Mouse (Mus musculus): Measurements from ENCODE around the gene Pcyt2. TPM values are rescaled to one million over a fixed set of nuclear protein-coding genes. Genes with fewer than 3 reads are reported as not detected.

Gene Pcyt2
- polyA plus RNA-seq (2012; rRNA removed), result 252 and 254 TPM in 2 replicates

DNA sequence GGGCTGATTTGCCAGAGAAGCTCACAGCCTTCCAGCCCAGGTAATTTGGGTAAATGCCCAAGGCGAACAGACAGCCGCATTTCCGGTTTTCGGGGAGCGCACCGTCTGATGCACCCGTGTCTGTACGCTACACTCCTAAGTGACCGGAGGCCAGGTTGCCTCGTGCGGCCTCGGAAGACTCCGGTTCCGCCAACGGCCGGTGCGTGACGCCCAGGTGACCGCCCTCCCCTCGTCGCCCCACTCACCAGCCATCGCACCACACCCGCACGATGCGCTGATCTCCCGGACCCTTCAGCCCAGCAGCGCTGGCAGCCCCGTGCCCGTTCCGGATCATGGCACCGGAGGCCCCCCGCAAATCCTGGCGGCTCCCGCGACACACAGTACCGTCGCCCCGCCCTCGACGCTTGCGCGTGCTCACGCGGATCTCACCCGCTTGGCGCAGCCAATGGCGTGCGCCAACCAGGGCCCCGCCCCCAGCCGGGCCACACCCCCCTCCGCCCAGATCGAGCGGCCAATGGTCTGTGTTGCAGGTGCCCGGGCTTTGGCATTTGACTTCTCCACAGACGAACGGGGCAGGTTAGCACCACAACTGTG is at the start of gene Pcyt2:
Pcyt2 (minus strand) TSS at position 418 of the 594 bp plus-strand sequence.
- DNase-seq (ENCODE audit: extremely low spot score in 1 of 2, low spot score in 1 of 2), result peak; percentile 79 to 93

DNA sequence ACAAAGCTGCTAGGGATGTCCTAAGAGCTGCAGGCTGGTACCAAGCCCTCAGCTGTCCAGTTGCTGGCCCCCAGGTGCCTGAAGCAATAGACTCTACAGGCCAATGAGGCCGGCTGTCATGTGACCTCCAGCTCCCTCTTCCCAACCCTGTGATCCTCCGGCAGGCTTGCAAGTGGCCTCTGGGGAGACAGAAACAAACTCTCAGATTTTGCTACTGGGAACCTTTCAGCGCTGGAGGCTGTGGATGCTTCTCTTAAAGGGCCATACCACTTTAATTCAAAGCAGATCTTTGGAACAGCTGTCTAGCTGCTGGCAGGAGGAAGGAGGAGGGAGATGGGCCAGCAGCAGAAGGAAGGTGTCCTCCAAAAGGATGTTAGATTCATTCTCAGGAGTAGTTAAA is 48.9 kb upstream of the Pcyt2 start:
- DNase-seq (ENCODE audit: extremely low spot score in 1 of 2, low spot score in 1 of 2), result no peak

DNA sequence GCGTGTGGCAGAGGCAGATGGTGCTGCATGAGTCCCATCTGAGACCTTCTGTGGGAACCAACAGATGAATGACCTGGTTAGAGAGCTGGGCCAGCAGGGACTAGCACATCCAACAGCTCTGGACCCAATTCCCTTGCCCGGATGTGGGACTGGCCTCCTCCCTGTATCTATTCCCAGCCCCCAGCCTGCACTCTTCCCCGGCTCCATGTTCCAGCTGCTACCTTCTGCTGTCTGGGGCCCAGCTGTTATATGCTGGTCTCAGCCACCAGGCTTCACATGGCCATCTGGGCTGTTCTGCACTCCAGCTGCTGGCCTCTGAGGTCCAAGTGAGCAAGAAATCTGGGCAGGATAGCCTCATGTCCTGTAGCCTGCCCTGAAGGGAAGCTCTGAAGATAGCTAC is 47.7 kb upstream of the Pcyt2 start:
- no peak for DNase-seq (ENCODE audit: extremely low spot score in 1 of 2, low spot score in 1 of 2)

DNA sequence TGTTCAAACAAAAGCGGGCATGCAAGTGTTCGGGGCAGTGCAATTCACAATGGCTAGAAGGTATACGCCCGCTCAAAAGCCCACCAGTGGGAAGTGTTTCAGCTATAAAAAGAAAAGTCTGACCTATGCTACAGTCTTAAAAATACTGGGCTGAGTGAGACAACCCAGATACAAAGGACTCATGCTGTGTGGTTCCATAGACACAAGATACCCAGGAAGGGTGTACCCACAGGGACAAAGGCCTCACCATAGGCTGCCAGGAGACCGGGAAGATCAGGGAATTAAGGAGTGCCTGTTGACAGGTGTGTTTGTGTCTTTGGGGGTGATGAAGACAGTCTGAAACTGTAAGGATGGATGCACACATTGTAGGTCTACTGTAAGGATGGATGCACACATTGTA is 46.0 kb upstream of the Pcyt2 start:
- no peak for DNase-seq (ENCODE audit: extremely low spot score in 1 of 2, low spot score in 1 of 2)

DNA sequence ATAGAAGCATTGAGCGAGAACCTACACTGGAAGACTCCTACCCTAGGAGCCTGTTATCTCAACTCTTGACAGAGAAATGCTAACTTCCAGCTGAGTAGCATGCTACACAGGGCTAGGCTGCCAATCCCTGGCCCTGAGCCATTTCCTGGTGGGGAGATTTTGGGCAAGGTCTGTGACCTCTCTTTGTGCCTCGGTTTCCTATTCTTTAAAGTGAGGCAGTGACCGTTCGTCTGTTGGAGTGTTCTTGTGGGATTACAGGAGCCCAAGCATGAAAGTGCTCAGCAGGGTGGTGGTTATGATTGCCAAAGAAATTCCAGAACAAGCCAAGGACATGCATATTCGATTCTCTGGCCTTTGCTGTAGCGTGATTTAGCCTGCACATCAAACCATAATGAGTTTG is 45.0 kb upstream of the Pcyt2 start:
- no peak for DNase-seq (ENCODE audit: extremely low spot score in 1 of 2, low spot score in 1 of 2)

DNA sequence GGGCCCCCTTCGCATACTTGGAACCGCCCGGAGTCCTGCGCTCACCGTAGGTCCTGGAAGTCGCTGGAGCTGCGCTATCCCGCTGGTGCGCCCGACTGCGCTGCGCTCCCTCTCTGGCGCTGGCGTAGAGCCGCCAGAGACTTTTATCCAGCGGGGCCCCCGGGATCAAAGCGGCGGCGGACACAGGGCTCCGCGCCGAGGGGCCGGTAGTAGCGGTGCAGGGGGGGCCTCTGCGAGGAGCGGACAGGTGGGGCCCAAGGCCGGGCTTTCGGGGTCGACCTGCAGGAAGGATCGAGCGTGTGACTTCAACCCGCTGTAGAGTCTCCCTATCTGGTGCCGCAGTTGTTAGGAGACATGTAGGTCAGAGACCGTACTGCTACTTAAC is 43.3 kb upstream of the Pcyt2 start, which contains the start of gene Notum:
Notum (minus strand) TSS at position 100 of the 385 bp plus-strand sequence.
- no peak for DNase-seq (ENCODE audit: extremely low spot score in 1 of 2, low spot score in 1 of 2)

DNA sequence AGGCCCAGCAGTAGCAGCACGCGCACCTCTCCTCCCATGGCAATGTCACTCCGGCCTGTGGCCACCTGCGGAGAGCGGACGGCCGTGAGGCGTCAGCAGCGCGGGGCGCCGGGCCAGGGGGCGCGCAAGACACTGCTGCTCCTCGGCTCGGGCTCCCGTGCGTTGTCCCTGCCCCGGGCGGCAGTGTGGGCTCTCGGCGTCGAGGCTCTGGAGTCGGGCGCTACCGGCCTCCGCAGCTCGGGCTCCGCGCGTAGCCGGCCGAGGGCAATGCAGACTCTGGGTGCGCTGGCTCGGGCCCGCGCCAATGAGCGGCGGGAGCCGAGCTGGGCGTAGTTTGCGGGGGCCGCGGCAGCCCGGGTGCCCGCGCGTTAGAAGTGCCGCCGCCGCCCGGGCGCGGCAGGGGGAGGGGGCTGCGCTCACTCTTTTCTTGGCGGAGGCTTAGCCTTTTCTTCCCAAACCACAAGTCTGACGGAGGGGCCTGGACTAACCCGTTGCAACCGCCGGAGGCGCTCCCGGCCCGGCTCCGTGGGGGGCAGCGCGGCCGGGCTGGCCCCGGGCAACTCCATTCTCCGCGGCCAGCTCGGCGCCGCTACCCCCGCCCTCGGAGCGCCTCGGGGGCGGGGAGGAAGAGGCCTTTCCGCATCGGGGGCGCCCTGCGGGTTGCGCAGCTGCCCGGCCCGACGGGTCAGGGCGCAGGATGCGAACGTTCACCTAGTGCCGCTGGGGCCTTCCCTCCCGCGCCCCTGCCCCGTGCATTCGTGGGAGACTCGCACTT is 42.8 kb upstream of the Pcyt2 start:
- DNase-seq (ENCODE audit: extremely low spot score in 1 of 2, low spot score in 1 of 2), result no peak

DNA sequence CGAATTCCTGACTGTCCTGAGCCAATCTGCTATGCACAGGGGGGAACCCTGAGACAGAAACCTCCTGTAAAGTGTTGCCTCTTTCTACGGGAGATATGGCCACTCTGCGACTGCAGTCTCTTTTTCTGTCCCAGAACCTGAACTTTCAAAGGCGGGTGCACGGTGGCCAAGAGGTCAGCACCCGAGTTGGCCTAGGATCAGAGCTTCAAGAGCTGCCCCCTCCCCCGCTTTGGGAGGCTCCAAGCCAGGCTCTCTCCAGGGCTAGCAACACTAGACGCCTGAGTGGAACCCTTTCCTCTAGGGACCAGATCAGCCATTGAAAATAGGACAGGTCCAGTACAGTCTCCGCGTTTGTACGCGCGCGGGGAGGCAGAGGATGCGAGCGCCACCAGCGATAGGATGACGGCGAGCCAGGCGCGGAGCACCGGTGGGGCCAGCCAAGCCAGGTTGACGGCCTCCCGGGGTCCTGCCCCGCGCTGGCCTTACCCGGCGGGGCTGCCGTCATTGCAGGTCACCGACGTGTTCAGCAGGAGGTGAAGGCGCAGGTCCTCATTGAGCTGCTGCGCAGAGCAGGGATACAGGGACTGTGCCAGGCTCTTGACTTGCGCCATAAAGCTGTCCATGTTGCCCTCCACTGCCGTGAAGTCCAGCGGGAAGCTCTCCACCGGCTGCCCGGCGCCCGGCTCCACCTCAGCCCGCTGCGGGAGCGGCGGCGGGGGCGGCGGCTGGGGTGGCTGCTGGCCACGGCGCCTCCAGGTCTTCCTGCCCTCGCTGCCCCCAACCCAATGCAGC is 42.0 kb upstream of the Pcyt2 start:
- no peak for DNase-seq (ENCODE audit: extremely low spot score in 1 of 2, low spot score in 1 of 2)

DNA sequence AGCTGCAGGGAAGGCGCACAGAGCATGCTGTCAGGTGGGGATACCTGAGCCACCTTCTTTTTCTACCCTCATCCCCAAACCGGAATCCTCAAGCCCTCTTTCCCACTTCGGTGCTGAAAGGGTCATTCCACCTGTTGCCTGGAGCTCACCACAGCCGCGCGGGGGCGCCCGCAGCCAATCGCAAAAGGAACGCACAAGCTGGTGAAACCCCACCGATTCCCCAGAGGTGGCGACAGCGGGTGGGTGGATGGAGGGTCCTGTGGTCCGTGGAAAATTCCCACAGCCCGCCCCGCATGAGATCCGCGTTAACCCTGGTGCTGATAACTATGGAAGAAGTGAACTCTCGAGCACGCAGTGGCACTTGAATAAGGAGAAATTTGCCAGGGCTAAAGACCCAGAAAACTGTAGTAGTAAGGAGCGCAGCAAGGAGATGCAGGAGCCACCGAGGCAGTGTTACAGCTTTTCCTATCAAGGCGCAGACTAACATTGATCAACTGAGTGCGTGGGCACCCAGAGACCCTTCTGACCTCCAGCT is 41.2 kb upstream of the Pcyt2 start:
- DNase-seq (ENCODE audit: extremely low spot score in 1 of 2, low spot score in 1 of 2), result peak; percentile 33 to 79

DNA sequence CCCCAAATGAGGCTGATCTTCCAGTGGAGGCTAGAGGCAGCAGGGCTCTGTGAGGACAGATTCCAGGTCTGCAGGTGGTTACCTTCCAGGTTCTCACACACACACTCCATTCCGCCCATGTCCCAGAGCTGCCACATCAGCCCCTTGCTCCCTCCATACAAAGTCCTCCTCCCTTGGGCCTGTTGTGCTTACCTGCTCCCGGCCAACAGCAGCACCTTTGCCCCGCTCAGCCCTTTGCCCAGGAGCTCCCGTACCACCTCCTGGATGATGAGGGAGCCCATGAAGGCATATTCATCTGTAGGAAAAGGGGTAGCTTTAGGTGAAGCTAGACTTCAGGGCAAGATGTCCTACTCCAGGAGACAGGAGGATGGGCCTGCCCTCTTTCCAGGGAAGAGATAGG is 39.6 kb upstream of the Pcyt2 start:
- no peak for DNase-seq (ENCODE audit: extremely low spot score in 1 of 2, low spot score in 1 of 2)

DNA sequence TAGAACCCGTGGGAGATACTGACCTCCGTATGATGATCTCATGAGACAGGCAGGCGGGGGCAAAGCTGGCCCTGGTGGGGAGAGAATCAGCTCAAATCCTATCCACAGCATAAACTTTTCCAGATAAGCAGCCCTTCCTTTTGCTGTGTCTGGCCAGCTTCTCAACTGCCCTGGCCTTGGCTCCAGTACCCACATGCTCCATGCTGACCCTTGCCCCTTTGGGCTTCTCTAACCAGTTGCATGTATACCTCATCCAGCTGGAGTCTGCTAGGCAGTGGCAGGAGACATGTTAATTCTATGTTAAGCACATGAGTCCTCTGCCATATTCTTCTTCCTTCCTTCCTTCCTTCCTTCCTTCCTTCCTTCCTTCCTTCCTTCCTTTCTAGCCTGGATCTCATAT is 37.0 kb upstream of the Pcyt2 start:
- no peak for DNase-seq (ENCODE audit: extremely low spot score in 1 of 2, low spot score in 1 of 2)

DNA sequence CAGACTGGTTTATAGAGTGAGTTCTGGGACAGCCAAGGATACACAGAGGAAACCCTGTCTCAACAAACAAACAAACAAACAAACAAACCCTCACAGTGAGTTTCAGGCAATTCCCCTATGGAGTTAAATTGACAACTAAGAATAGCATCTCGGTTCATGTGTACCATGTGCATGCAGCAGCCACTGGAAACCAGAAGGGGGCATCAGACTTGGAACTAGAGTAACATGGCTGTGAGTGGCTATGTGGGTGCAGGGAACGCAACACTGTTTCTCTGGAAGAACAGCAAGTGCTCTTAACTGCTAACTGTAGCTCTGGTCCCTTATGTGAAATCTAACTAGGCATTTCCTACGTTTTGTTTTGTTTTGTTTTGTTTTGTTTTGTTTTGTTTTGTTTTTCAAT is 34.1 kb upstream of the Pcyt2 start:
- DNase-seq (ENCODE audit: extremely low spot score in 1 of 2, low spot score in 1 of 2), result no peak

DNA sequence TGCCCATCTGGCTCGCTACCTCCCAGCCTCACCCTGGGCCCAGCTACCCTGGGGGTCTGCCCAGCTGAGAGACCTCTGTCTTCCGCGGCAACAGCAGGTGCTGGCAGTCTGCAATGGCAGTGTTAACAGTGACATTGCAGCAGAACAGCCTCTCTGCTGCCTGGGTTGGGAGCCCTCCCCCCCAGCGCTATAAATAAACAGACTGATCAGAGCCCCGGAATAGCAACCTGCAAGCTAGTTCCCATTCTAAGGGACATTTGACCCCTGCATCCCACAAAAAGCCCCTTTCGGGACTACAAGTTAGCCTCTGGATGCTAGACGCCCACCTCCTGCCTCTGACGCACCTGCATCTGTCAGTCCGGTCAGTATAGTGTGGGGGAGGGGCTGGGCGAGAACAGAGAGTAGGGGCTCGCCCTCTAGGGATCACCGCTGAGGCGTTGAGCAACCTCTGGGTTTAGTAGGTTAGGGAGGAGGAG is 30.3 kb upstream of the Pcyt2 start, which contains the start of gene Myadml2:
Myadml2 (minus strand) TSS at position 158 of the 476 bp plus-strand sequence.
- peak in 1 of 2 experiments; percentile 57 for DNase-seq (ENCODE audit: extremely low spot score in 1 of 2, low spot score in 1 of 2)

DNA sequence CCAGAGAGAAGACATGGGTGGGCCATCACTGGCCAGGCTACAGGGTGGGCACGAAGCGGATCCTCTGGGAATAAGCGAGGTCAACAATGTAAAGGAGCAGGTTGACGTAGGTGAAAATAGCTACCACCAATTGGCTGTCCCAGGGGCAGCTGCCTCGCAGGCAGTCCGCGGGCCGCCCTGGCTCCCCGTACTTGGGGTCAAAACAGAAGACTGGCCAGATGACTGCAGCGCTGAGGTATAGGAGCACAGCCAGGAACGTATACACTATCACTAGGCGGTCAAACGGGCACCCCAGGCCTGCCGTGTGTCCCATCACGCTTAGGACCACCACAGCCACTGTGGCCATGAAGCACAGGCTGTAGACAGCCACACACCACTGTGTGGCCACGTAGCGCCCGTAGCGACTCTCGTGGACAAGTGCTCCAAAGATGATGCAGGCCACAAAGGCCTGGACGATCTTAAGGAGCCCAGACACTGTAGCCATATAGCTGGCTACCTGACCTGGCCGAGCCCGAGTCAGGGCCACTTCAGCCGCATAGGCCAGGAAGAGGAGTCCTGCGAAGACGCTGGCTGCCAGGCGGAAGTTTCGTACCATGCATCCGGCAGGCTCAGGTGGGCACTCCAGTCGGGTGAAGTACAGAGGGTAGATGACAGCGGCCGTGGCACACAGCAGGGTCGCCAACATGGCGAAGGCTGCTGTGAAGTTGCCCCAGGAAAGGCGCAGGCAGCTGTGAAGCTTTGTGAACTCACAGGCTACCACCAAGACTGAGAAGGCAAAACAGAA is 29.5 kb upstream of the Pcyt2 start:
- no peak for DNase-seq (ENCODE audit: extremely low spot score in 1 of 2, low spot score in 1 of 2)

DNA sequence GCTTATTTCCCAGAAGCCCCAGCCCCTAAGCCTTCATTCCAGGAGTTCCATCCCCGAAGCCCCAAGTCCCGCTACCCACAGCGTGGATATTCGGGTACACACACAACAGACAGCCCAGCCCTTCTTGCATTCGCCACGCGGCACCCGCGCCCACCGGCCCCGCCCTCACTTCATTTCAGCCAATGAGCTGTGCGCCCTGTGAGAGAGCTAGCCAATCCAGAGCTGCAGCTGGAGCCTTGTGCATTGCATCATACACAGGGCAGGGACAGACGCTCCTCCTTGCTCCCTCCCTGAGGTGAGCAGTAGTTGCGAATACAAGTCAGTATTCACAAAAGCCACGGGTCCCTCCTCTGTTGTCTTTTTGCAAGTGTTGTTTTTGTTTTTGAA is 25.9 kb upstream of the Pcyt2 start, which contains the start of gene Pycr1:
Pycr1 (minus strand) TSS at position 169 of the 387 bp plus-strand sequence.
- peak; percentile 89 to 96 for DNase-seq (ENCODE audit: extremely low spot score in 1 of 2, low spot score in 1 of 2)

DNA sequence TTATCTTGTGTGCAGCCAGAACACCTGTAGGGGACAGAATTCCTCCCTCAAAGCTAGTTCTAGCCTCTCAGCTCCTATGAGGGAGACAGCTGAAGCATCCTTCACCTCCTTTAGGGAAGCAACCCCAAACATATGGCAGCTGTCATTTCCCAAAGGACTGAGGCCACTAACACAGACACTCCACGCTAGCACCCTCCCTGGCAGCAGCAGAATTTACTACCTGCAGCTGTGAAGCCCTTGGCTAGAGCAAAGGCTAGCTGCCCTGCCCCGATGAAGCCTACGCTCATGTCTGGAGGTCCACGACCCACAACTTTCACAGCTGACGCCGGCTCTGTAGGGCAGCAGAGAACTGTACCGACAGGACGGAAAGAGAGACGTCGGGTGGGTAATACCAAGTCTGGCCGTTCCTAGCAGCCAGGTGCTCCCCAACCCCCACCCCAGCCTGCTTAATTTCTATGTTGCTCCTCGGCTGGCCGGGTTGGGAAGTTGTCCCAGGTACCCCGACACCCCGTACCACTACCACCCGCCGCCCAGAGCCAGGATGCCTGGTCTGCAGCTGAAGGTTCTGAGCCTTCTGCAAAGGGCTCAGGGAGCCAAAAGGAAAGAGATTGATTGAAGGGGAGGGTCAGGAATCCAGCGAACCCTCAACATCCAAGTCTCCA is 25.3 kb upstream of the Pcyt2 start:
- no peak for DNase-seq (ENCODE audit: extremely low spot score in 1 of 2, low spot score in 1 of 2)

DNA sequence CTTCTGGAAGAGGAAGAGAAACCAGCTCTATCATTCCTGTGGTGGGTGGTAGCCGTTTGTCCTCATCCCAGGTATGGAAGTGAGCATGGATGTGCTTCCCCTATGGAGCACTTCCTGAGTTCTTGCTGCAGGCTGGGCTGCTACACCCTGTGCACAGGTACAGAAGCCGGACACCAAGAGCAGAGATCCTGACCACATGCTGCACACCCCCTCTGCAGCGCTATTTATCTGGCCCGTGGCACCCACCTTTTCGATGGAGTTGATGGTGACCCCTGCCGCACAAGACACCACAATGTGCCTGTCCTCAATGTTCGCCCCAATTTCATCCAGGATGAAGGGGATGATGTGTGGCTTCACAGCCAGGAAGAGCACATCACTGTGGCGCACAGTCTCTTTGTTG is 24.1 kb upstream of the Pcyt2 start:
- no peak for DNase-seq (ENCODE audit: extremely low spot score in 1 of 2, low spot score in 1 of 2)

DNA sequence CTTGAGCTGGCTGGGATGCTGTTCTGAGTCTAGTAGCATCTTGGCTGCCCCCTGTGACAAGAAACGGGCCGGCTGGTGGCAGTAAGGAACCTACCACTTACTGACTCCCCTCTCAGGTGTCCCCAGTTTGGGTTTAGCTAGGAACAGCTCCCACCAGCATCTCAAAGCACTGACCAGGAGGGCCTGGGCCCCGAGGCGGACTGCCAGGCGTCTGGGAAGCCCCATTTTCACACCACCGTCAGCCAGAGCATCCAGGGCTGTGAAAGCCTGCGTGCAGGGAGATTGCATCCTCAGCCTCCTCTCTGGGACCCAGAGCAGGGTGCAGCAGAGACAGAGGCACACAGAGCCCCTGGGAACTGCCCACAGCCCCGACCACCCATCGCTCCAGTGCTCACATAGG is 23.5 kb upstream of the Pcyt2 start:
- DNase-seq (ENCODE audit: extremely low spot score in 1 of 2, low spot score in 1 of 2), result no peak

DNA sequence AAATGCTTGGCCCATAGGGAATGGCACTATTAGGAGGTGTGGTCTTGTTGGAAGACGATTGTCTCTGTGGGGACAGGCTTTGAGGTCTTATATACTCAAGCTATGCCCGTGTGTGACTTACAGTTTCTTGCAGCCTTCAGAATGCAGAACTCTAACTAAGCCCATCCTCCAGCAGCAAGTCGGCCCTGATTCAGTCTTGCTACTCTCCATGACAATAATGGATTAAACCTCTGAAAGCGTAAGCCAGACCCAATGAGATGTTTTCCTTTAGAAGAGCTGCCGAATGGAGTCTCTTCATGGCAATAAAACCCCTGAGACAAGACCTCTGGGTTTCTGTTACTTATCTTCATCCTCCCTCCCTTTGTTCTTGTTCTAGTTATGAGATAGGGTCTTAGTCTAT is 17.1 kb upstream of the Pcyt2 start:
- no peak for DNase-seq (ENCODE audit: extremely low spot score in 1 of 2, low spot score in 1 of 2)
